Mouse (Mus musculus) kidney, embryonic 14.5 days (tissue): Measurements from ENCODE around the gene Rft1. TPM values are rescaled to one million over a fixed set of nuclear protein-coding genes. Genes with fewer than 3 reads are reported as not detected.

Experiments used
- ATAC-seq: fragments of 200-750 bp; cut with Nextera tagmentation; 2 replicates; pipeline ENCODE4 v1.8.0; 2017; ENCODE audit warnings: moderate number of reproducible peaks, mild to moderate bottlenecking, moderate TSS enrichment, moderate library complexity; ENCODE audit not compliant: low FRiP score, low TSS enrichment
- H3K27ac ChIP-seq: fragments of 300-500 bp; sonication (generic); 2 replicates; pipeline ENCODE4 v1.5.1; 2014; ENCODE audit warnings: low read depth, mild to moderate bottlenecking, low read length, moderate library complexity, mixed read lengths
- H3K27me3 ChIP-seq: fragments of 300-500 bp; sonication (generic); 2 replicates; pipeline ENCODE4 v1.6.1; 2014; ENCODE audit warnings: mild to moderate bottlenecking, low read length; ENCODE audit not compliant: control insufficient read depth, insufficient read depth
- H3K36me3 ChIP-seq: fragments of 300-500 bp; sonication (generic); 2 replicates; pipeline ENCODE4 v1.6.1; 2014; ENCODE audit warnings: low read length, mixed read lengths; ENCODE audit not compliant: control insufficient read depth, insufficient read depth
- H3K4me1 ChIP-seq: fragments of 300-500 bp; sonication (generic); 2 replicates; pipeline ENCODE4 v1.6.1; 2014; ENCODE audit warnings: low read length, mixed read lengths; ENCODE audit not compliant: control insufficient read depth, insufficient read depth
- H3K4me2 ChIP-seq: fragments of 300-500 bp; sonication (generic); replicated peaks from 2 replicates; pipeline ENCODE4 v1.6.1; 2014; ENCODE audit warnings: low read depth, mild to moderate bottlenecking, low read length
- H3K4me3 ChIP-seq: fragments of 300-500 bp; sonication (generic); 2 replicates; pipeline ENCODE4 v1.5.1; 2014; ENCODE audit warnings: mild to moderate bottlenecking, low read length
- H3K9ac ChIP-seq: fragments of 300-500 bp; sonication (generic); 2 replicates; pipeline ENCODE4 v1.6.1; 2014; ENCODE audit warnings: low read depth, mild to moderate bottlenecking, low read length, moderate library complexity
- H3K9me3 ChIP-seq: fragments of 300-500 bp; sonication (generic); 2 replicates; pipeline ENCODE4 v1.6.1; 2016; ENCODE audit warnings: low read length; ENCODE audit not compliant: control insufficient read depth
- WGBS: fragments of 180-500 bp; shearing (Covaris S2); extraction: QIAGEN DNeasy Blood & Tissue Kit; methylation state at CpG from one replicate; pipeline ENCODE4 v1.1.7; 2014; 5-methylcytosine and 5-hydroxymethylcytosine counted together
- polyA plus RNA-seq: library from polyadenylated mRNA; unstranded; fragments of >200 nt; fragmentation: Nextera tagmentation; extraction: Ambion mirVana; gene quantifications from 2 replicates; pipeline ENCODE4 v1.2.1, GENCODE M21; 2014

Rft1 gene
- polyA plus RNA-seq, 1 experiment from 2014 or later: 19.4 TPM

GRCm38 (mm10) chr14:30616751-30617150, 37.4 kb upstream of the Rft1 start:
- H3K9ac ChIP-seq: no peak overlapping the region
- no peaks in the 10 kb centered on the region for H3K27me3 ChIP-seq
- H3K9me3 ChIP-seq: no peaks in the 10 kb centered on the region
- 49% methylated on average over 2 of the region's 2 CpGs for WGBS
- no peak for ATAC-seq
- H3K4me1 ChIP-seq: 0 out of 2 replicates have a peak, but pooled peaks cover 2% of the 10 kb centered on the region
- no peaks in the 10 kb centered on the region for H3K36me3 ChIP-seq
- H3K4me3 ChIP-seq: no peak overlapping the region
- H3K27ac ChIP-seq: no peak overlapping the region
- H3K4me2 ChIP-seq: no peak overlapping the region

- Histone ChIP-seq H3K9me3 (no peaks in the 10 kb centered on the region), H3K4me1 (0 out of 2 replicates have a peak, but pooled peaks cover 2% of the 10 kb centered on the region), H3K9ac (no peak overlapping the region), H3K27ac (no peak overlapping the region), H3K4me2 (no peak overlapping the region), H3K4me3 (no peak overlapping the region), H3K27me3 (no peaks in the 10 kb centered on the region), H3K36me3 (no peaks in the 10 kb centered on the region)
- WGBS: 86% methylated on average over 2 of the region's 2 CpGs
- no peak for ATAC-seq
Observed at GRCm38 (mm10) chr14:30618746-30619275, 35.3 kb upstream of the Rft1 start.

- Histone ChIP-seq H3K4me2 (no peak overlapping the region), H3K4me3 (no peak overlapping the region), H3K9ac (no peak overlapping the region), H3K36me3 (no peaks in the 10 kb centered on the region), H3K4me1 (peaks cover 4% of the 10 kb centered on the region; the same call in 1 of the 2 replicates), H3K27ac (no peak overlapping the region), H3K27me3 (no peaks in the 10 kb centered on the region), H3K9me3 (no peaks in the 10 kb centered on the region)
- no peak for ATAC-seq
- WGBS: 81% methylated on average over 7 of the region's 7 CpGs
Observed at GRCm38 (mm10) chr14:30619982-30620578, 34.1 kb upstream of the Rft1 start.

DNA sequence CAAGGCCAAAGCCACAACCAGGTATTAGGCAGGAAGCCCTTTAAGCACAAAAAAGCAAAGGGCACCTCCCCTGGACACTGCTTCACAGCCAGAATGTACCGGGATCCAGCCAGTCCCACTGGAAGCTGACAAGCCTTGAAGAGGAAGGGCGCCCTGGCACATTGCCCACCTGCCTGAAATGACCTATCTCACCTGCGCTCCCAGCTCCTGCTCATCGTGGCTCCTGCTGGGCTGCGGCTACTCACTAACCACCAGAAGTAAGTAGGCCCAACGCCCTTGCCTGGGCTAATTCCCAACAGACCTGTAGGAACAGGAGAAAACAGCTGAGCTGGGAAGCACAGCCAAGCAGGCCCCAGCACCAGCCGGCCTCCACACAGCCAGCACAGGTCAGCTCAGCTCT, 32.0 kb upstream of the Rft1 start:
- no peak for ATAC-seq
- no peak overlapping the region for H3K27ac ChIP-seq
- WGBS: 90% methylated on average over 7 of the region's 7 CpGs
- H3K27me3 ChIP-seq: no peaks in the 10 kb centered on the region
- no peaks in the 10 kb centered on the region for H3K36me3 ChIP-seq
- no peak overlapping the region for H3K4me2 ChIP-seq
- H3K9me3 ChIP-seq: no peaks in the 10 kb centered on the region
- no peak overlapping the region for H3K9ac ChIP-seq
- H3K4me3 ChIP-seq: no peak overlapping the region
- H3K4me1 ChIP-seq: peaks cover 12% of the 10 kb centered on the region; the same call in 1 of the 2 replicates

DNA sequence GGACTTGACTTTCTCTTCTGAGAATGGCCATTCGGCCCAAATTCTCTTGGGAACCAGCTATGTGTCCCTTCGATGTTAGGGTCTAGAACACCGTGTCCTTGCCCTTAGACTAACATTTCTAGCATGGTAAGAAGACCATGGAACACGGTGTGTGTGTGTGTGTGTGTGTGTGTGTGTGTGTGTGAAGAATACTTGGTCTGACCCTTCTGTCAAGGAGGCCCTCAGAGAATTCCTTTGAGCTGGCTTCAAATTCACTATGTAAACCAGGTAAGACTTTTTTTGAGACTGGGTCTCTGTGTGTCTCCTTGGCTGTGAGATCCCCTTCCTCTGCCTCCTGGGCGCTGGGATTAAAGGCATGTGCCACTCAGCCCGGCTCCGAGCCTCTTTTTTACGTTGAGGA, 31.6 kb upstream of the Rft1 start:
- Histone ChIP-seq H3K4me1 (peaks cover 12% of the 10 kb centered on the region; the same call in 1 of the 2 replicates), H3K4me2 (no peak overlapping the region), H3K9ac (no peak overlapping the region), H3K9me3 (no peaks in the 10 kb centered on the region), H3K27ac (no peak overlapping the region), H3K27me3 (no peaks in the 10 kb centered on the region), H3K36me3 (no peaks in the 10 kb centered on the region), H3K4me3 (no peak overlapping the region)
- 93% methylated on average over 8 of the region's 8 CpGs for WGBS
- no peak for ATAC-seq

GRCm38 (mm10) chr14:30624277-30624721, 29.9 kb upstream of the Rft1 start:
- Histone ChIP-seq H3K4me1 (peaks cover 12% of the 10 kb centered on the region; the same call in 1 of the 2 replicates), H3K4me2 (peak overlapping the region; percentile 84), H3K27me3 (no peaks in the 10 kb centered on the region), H3K4me3 (peak overlapping the region; percentile 78), H3K36me3 (no peaks in the 10 kb centered on the region), H3K9ac (peak overlapping the region; percentile 4; the same call in 1 of the 2 replicates), H3K9me3 (no peaks in the 10 kb centered on the region), H3K27ac (no peak overlapping the region)
- no peak for ATAC-seq
- 60% methylated on average over 8 of the region's 8 CpGs for WGBS

- Histone ChIP-seq H3K4me3 (peak overlapping the region; percentile 78), H3K36me3 (no peaks in the 10 kb centered on the region), H3K9ac (peak overlapping the region; percentile 76), H3K9me3 (no peaks in the 10 kb centered on the region), H3K27me3 (no peaks in the 10 kb centered on the region), H3K4me2 (peak overlapping the region; percentile 84), H3K4me1 (peaks cover 12% of the 10 kb centered on the region; the same call in 1 of the 2 replicates), H3K27ac (peak overlapping the region; percentile 73)
- peak; percentile 53 for ATAC-seq
- under 1% methylated on average over 39 of the region's 39 CpGs for WGBS
Observed at GRCm38 (mm10) chr14:30625131-30625807, 28.9 kb upstream of the Rft1 start.

GRCm38 (mm10) chr14:30625856-30626726, 28.1 kb upstream of the Rft1 start, which contains the start of gene Prkcd:
Gene Prkcd (minus strand): TSS chr14:30626210.
- H3K27me3 ChIP-seq: no peaks in the 10 kb centered on the region
- peak within 1 kb of the TSS; percentile 76 for H3K9ac ChIP-seq
- ATAC-seq: peak; percentile 84
- H3K4me1 ChIP-seq: peaks cover 12% of the 10 kb centered on the region; the same call in 1 of the 2 replicates
- H3K27ac ChIP-seq: peak within 1 kb of the TSS; percentile 73
- H3K4me3 ChIP-seq: peak within 1 kb of the TSS; percentile 78
- H3K4me2 ChIP-seq: peak within 1 kb of the TSS; percentile 84
- under 1% methylated on average over 52 of the region's 71 CpGs for WGBS
- H3K9me3 ChIP-seq: no peaks in the 10 kb centered on the region
- H3K36me3 ChIP-seq: no peaks in the 10 kb centered on the region
